Mouse (Mus musculus): ENCODE results near the gene Cdkl3.

- TF ChIP-seq POLR2A (IDR thresholded peaks at IDR 0.05; ENCODE audit: low read depth, low read length) = no peak
- TF ChIP-seq CTCF (IDR thresholded peaks at IDR 0.05; ENCODE audit: extremely low read depth, insufficient read length, insufficient replicate concordance, low read depth, low read length) = no peak
Measured at GRCm38 (mm10) chr11:52053371-52053770, 49.4 kb downstream of the Cdkl3 start.
